ENCODE assay signal across 8 mouse cellular contexts in genomic region chr13:34993085-34993484, GRCm38 (mm10). TPM values are rescaled to one million over a fixed set of nuclear protein-coding genes. Genes with fewer than 3 reads are reported as not detected.
DNase-seq lines count a peak whose midpoint lies in the region; ATAC-seq and TF ChIP-seq lines count a peak whose summit lies in the region.

No protein-coding gene starts in this region.

- no peaks in the 10 kb centered on the region for H3K27me3 ChIP-seq in liver, adult 2 months (ENCODE audit: control insufficient read depth, insufficient read depth, low read length)
- no peaks in the 10 kb centered on the region for H3K27me3 ChIP-seq in embryonic facial prominence, embryonic 14.5 days (replicated peaks; ENCODE audit: control insufficient read depth, insufficient read depth, low read length)
- no peaks in the 10 kb centered on the region for H3K27me3 ChIP-seq in limb, embryonic 11.5 days (ENCODE audit: control insufficient read depth, insufficient read depth, low read length)
- H3K27me3 ChIP-seq in neural tube, embryonic 15.5 days (replicated peaks): no peaks in the 10 kb centered on the region

- 20% methylated on average over 4 of the region's 4 CpGs for whole genome bisulfite sequencing in liver, adult 2 months
- WGBS in embryonic facial prominence, embryonic 14.5 days: 66% methylated on average over 4 of the region's 4 CpGs
- 80% methylated on average over 4 of the region's 4 CpGs for WGBS in limb, embryonic 11.5 days
- 80% methylated on average over 4 of the region's 4 CpGs for WGBS in neural tube, embryonic 15.5 days

- peak; percentile 80 for DNase-seq in liver, adult 2 months (ENCODE audit: extremely low read depth, low read depth, low spot score)
- no peak for DNase-seq in liver
- DNase-seq in embryonic facial prominence, embryonic 14.5 days (ENCODE audit: low spot score): peak; percentile 1
- peak; percentile 22 for DNase-seq in limb, embryonic 11.5 days (ENCODE audit: low spot score)
- DNase-seq in thymus, adult 18-20 months: no peak
- no peak for DNase-seq in thymus, postnatal 4 days
- DNase-seq in ovary, adult 18-20 months (ENCODE audit: low spot score): no peak

- peaks cover 35% of the 10 kb centered on the region for H3K36me3 ChIP-seq in liver, adult 2 months (ENCODE audit: control insufficient read depth, insufficient read depth, low read length)
- H3K36me3 ChIP-seq in embryonic facial prominence, embryonic 14.5 days (ENCODE audit: control insufficient read depth, insufficient read depth, low read length): peaks cover 19% of the 10 kb centered on the region
- 0 out of 2 replicates have a peak, but pooled peaks cover 2% of the 10 kb centered on the region for H3K36me3 ChIP-seq in limb, embryonic 11.5 days (ENCODE audit: control insufficient read depth, insufficient read depth, low read length)
- H3K36me3 ChIP-seq in neural tube, embryonic 15.5 days: peaks cover 15% of the 10 kb centered on the region

- H3K4me1 ChIP-seq in liver, adult 2 months (ENCODE audit: control insufficient read depth, insufficient read depth, low read length): peaks cover 20% of the 10 kb centered on the region
- H3K4me1 ChIP-seq in embryonic facial prominence, embryonic 14.5 days (ENCODE audit: control insufficient read depth, insufficient read depth, low read length): 0 out of 2 replicates have a peak, but pooled peaks cover 5% of the 10 kb centered on the region
- 0 out of 2 replicates have a peak, but pooled peaks cover 6% of the 10 kb centered on the region for H3K4me1 ChIP-seq in limb, embryonic 11.5 days (ENCODE audit: control insufficient read depth, insufficient read depth, low read length)
- peaks cover 31% of the 10 kb centered on the region for H3K4me1 ChIP-seq in neural tube, embryonic 15.5 days

- TF ChIP-seq POLR2A in liver, adult 2 months (IDR thresholded peaks at IDR 0.05; ENCODE audit: extremely low read depth, insufficient read depth, low read length): no peak

- H3K27ac ChIP-seq in liver, adult 2 months (replicated peaks; ENCODE audit: insufficient read depth, low read depth, low read length): peak overlapping the region; percentile 98
- peak overlapping the region; percentile 90; the same call in 1 of the 2 replicates for H3K27ac ChIP-seq in embryonic facial prominence, embryonic 14.5 days (replicated peaks; ENCODE audit: low read depth, low read length)
- H3K27ac ChIP-seq in limb, embryonic 11.5 days (replicated peaks; ENCODE audit: low read depth, low read length): no peak overlapping the region
- H3K27ac ChIP-seq in neural tube, embryonic 15.5 days (replicated peaks): peak overlapping the region; percentile 80; the same call in 1 of the 2 replicates

- no peak for ATAC-seq in embryonic facial prominence, embryonic 14.5 days (ENCODE audit: low read depth)
- ATAC-seq in limb, embryonic 11.5 days (ENCODE audit: insufficient number of reproducible peaks, low FRiP score, low TSS enrichment, low read depth): no peak
- ATAC-seq in neural tube, embryonic 15.5 days (ENCODE audit: low FRiP score): no peak

- peaks cover 5% of the 10 kb centered on the region; the same call in 1 of the 2 replicates for H3K79me2 ChIP-seq in liver, adult 2 months (ENCODE audit: control insufficient read depth, insufficient read depth, low read length)

- H3K4me2 ChIP-seq in embryonic facial prominence, embryonic 14.5 days (ENCODE audit: low read depth, low read length): peak overlapping the region; percentile 66
- H3K4me2 ChIP-seq in limb, embryonic 11.5 days (ENCODE audit: low read depth, severe bottlenecking): peak overlapping the region; percentile 75
- H3K4me2 ChIP-seq in neural tube, embryonic 15.5 days: peak overlapping the region; percentile 75

- 0 out of 2 replicates have a peak, but pooled peaks cover 2% of the 10 kb centered on the region for H3K9me3 ChIP-seq in embryonic facial prominence, embryonic 14.5 days (ENCODE audit: control insufficient read depth, low read length)
- H3K9me3 ChIP-seq in limb, embryonic 11.5 days (ENCODE audit: control insufficient read depth, low read length): no peaks in the 10 kb centered on the region
- no peaks in the 10 kb centered on the region for H3K9me3 ChIP-seq in neural tube, embryonic 15.5 days (replicated peaks)

- peak overlapping the region; percentile 97 for H3K9ac ChIP-seq in liver, adult 2 months (ENCODE audit: low read depth, low read length)
- peak overlapping the region; percentile 74 for H3K9ac ChIP-seq in embryonic facial prominence, embryonic 14.5 days (ENCODE audit: low read depth, low read length)
- H3K9ac ChIP-seq in limb, embryonic 11.5 days (ENCODE audit: low read length): no peak overlapping the region
- H3K9ac ChIP-seq in neural tube, embryonic 15.5 days (replicated peaks): peak overlapping the region; percentile 64; the same call in 1 of the 2 replicates

- TF ChIP-seq CTCF in liver, adult 2 months (IDR thresholded peaks at IDR 0.05; ENCODE audit: low read depth, low read length): no peak

- H3K4me3 ChIP-seq in liver, adult 2 months (ENCODE audit: insufficient read depth, low read depth, low read length): peak overlapping the region; percentile 95
- peak overlapping the region; percentile 70 for H3K4me3 ChIP-seq in embryonic facial prominence, embryonic 14.5 days (ENCODE audit: low read depth, low read length)
- H3K4me3 ChIP-seq in limb, embryonic 11.5 days (ENCODE audit: low read depth, low read length): peak overlapping the region; percentile 62
- peak overlapping the region; percentile 59 for H3K4me3 ChIP-seq in neural tube, embryonic 15.5 days (replicated peaks)

RNA-seq across cellular contexts. Expression of gene Eci3, which starts 29.5 kb away (rescaled TPM):
- total RNA-seq in liver, adult 2 months (2014; rRNA removed): 2.1 and 7.0 TPM in 2 replicates
- polyA plus RNA-seq in liver, adult 2 months (2012; rRNA removed): 2.2 and 4.6 TPM in 2 replicates
- polyA plus RNA-seq in embryonic facial prominence, embryonic 14.5 days (2014; fragmentation: Nextera tagmentation; extraction: Ambion mirVana): 1.0 and 2.1 TPM in 2 replicates
- polyA plus RNA-seq in limb, embryonic 11.5 days (2014; fragmentation: Nextera tagmentation; extraction: Ambion mirVana): 0.27 and 0.44 TPM in 2 replicates
- 0.37 and 0.68 TPM in 2 replicates for polyA plus RNA-seq in neural tube, embryonic 15.5 days (2015; fragmentation: Nextera tagmentation; extraction: Ambion mirVana)

RNA-seq across cellular contexts. Expression of gene Eci2, which starts 33.8 kb away (rescaled TPM):
- 253 and 359 TPM in 2 replicates for total RNA-seq in liver, adult 2 months (2014; rRNA removed)
- polyA plus RNA-seq in liver, adult 2 months (2012; rRNA removed): 125 and 130 TPM in 2 replicates
- 129 and 147 TPM in 2 replicates for polyA plus RNA-seq in embryonic facial prominence, embryonic 14.5 days (2014; fragmentation: Nextera tagmentation; extraction: Ambion mirVana)
- 141 and 143 TPM in 2 replicates for polyA plus RNA-seq in limb, embryonic 11.5 days (2014; fragmentation: Nextera tagmentation; extraction: Ambion mirVana)
- polyA plus RNA-seq in neural tube, embryonic 15.5 days (2015; fragmentation: Nextera tagmentation; extraction: Ambion mirVana): 93.0 and 100 TPM in 2 replicates

Comparison
In these comparisons a context has a peak if more than half of its experiments do, and no peak if none do; other contexts are left out.
1. DNase-seq: peak in liver, adult 2 months (single experiment), embryonic facial prominence, embryonic 14.5 days (single experiment) and limb, embryonic 11.5 days (single experiment); none in liver (single experiment), thymus, adult 18-20 months (0 of 2), thymus, postnatal 4 days (single experiment) and ovary, adult 18-20 months (single experiment).
2. Peak in every context shown above with its lines, with median percentiles within 50 percentile points of each other: H3K4me3 ChIP-seq and H3K4me2 ChIP-seq.